Mouse (Mus musculus) intestine, embryonic 16.5 days (tissue): ENCODE measurements around the gene Rtel1. TPM values are rescaled to one million over a fixed set of nuclear protein-coding genes. Genes with fewer than 3 reads are reported as not detected.

Experiments
- ATAC-seq: fragments of 200-750 bp; cut with Nextera tagmentation; 2 replicates; pipeline ENCODE4 v1.8.0; 2017; ENCODE audit warnings: moderate TSS enrichment, moderate library complexity
- H3K27ac ChIP-seq: fragments of 300-500 bp; sonication (generic); 2 replicates; pipeline ENCODE4 v1.5.1; 2014; ENCODE audit warnings: mild to moderate bottlenecking, low read length
- H3K27me3 ChIP-seq: fragments of 300-500 bp; sonication (generic); replicated peaks from 2 replicates; pipeline ENCODE4 v1.6.1; 2014; ENCODE audit warnings: low read length, control low read depth, mixed read lengths; ENCODE audit not compliant: control insufficient read depth, insufficient read depth
- H3K36me3 ChIP-seq: fragments of 300-500 bp; sonication (generic); 2 replicates; pipeline ENCODE4 v1.6.1; 2014; ENCODE audit warnings: low read length, control low read depth; ENCODE audit not compliant: control insufficient read depth, insufficient read depth
- H3K4me1 ChIP-seq: fragments of 300-500 bp; sonication (generic); 2 replicates; pipeline ENCODE4 v1.6.1; 2014; ENCODE audit warnings: low read length, control low read depth, mixed read lengths; ENCODE audit not compliant: control insufficient read depth, insufficient read depth
- H3K4me2 ChIP-seq: fragments of 300-500 bp; sonication (generic); 2 replicates; pipeline ENCODE4 v1.6.1; 2014; ENCODE audit warnings: low read depth, low read length, control low read depth
- H3K4me3 ChIP-seq: fragments of 300-500 bp; sonication (generic); 2 replicates; pipeline ENCODE4 v1.5.1; 2014; ENCODE audit warnings: mild to moderate bottlenecking, low read length
- H3K9ac ChIP-seq: fragments of 300-500 bp; sonication (generic); 2 replicates; pipeline ENCODE4 v1.6.1; 2014; ENCODE audit warnings: low read depth, low read length
- H3K9me3 ChIP-seq: fragments of 300-500 bp; sonication (generic); 2 replicates; pipeline ENCODE4 v1.6.1; 2016; ENCODE audit warnings: low read length, control low read depth; ENCODE audit not compliant: control insufficient read depth
- WGBS: fragments of 180-500 bp; shearing (Covaris S2); extraction: QIAGEN DNeasy Blood & Tissue Kit; methylation state at CpG from one replicate; pipeline ENCODE4 v1.1.7; 2014; 5-methylcytosine and 5-hydroxymethylcytosine counted together
- polyA plus RNA-seq: library from polyadenylated mRNA; unstranded; fragments of >200 nt; fragmentation: Nextera tagmentation; extraction: Ambion mirVana; gene quantifications from 2 replicates; pipeline ENCODE4 v1.2.1, GENCODE M21; 2015

The Rtel1 gene
- polyA plus RNA-seq, 1 experiment from 2014 or later = 31.0 TPM

DNA sequence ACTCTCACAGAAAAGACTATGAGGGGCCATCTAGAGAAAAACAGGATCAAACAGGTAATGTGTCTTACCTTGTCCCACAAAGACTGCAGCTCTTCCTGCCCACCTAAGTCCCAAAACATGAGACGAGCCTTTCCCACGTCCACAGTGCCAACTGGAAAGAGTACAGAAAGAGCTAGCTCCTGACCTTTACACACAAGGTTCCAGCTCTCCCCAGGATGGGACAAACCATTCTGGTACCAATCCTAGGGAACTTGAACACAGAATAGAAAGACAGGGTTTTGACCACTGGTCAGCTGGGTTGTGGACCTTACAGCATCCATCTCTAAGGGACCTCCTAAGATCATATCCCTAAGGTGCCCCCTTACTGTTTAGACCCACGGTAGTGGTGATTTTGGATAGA, 44.4 kb downstream of the Rtel1 start:
- Histone ChIP-seq H3K4me2 (peak overlapping the region; percentile 94), H3K9me3 (no peaks in the 10 kb centered on the region), H3K4me1 (peaks cover 22% of the 10 kb centered on the region), H3K36me3 (peaks cover 5% of the 10 kb centered on the region; the same call in 1 of the 2 replicates), H3K27me3 (no peaks in the 10 kb centered on the region), H3K9ac (peak overlapping the region; percentile 92; the same call in 1 of the 2 replicates), H3K27ac (no peak overlapping the region), H3K4me3 (peak overlapping the region; percentile 92)
- 79% methylated on average over 3 of the region's 3 CpGs for WGBS
- no peak for ATAC-seq

DNA sequence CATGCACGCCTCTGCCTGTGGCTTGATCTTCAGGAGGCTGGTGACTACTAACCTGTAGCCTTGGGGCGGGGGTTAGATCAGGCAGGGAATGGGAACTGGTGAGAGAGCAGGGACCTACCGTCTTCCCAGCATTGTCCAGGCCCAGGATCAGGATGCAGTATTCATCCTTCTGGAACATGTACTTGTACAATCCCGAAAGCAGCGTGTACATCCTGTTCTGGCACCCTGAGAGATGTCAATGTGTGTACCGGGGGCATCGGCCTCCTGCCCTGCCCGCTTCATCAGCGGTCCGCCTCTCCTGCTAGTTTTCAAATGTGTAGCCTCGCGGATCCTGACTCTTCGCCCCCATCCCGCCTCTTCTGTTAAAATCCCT, 44.9 kb downstream of the Rtel1 start:
- Histone ChIP-seq H3K27me3 (no peaks in the 10 kb centered on the region), H3K36me3 (peaks cover 5% of the 10 kb centered on the region; the same call in 1 of the 2 replicates), H3K4me2 (peak overlapping the region; percentile 94), H3K9ac (peak overlapping the region; percentile 92), H3K9me3 (no peaks in the 10 kb centered on the region), H3K4me3 (peak overlapping the region; percentile 92), H3K27ac (0 out of 2 replicates have a peak overlapping the region, but pooled peaks have one; percentile 91), H3K4me1 (peaks cover 22% of the 10 kb centered on the region)
- WGBS = 8% methylated on average over 14 of the region's 14 CpGs
- ATAC-seq = no peak

- Histone ChIP-seq H3K4me3 (peak within 1 kb of the TSS; percentile 92), H3K4me1 (peaks cover 22% of the 10 kb centered on the region), H3K27me3 (no peaks in the 10 kb centered on the region), H3K27ac (peak within 1 kb of the TSS; percentile 91), H3K36me3 (peaks cover 9% of the 10 kb centered on the region), H3K9me3 (no peaks in the 10 kb centered on the region), H3K4me2 (peak within 1 kb of the TSS; percentile 94), H3K9ac (peak within 1 kb of the TSS; percentile 92)
- WGBS = under 1% methylated on average over 71 of the region's 71 CpGs
- ATAC-seq = peak; percentile 93
Observed at GRCm38 (mm10) chr2:181364860-181365596, 45.5 kb downstream of the Rtel1 start, which contains the start of the genes Zgpat and Arfrp1. Gene Zgpat, plus strand, starts transcription at chr2:181364928. Gene Arfrp1, minus strand, starts transcription at chr2:181365404.

- peak overlapping the region; percentile 92 for H3K9ac ChIP-seq
- peak overlapping the region; percentile 91 for H3K27ac ChIP-seq
- peaks cover 22% of the 10 kb centered on the region for H3K4me1 ChIP-seq
- H3K9me3 ChIP-seq = no peaks in the 10 kb centered on the region
- peak overlapping the region; percentile 92 for H3K4me3 ChIP-seq
- H3K27me3 ChIP-seq = no peaks in the 10 kb centered on the region
- peak; percentile 80 for ATAC-seq
- WGBS = 1% methylated on average over 20 of the region's 20 CpGs
- H3K36me3 ChIP-seq = peaks cover 11% of the 10 kb centered on the region
- H3K4me2 ChIP-seq = peak overlapping the region; percentile 94
Observed at GRCm38 (mm10) chr2:181365655-181366075, 46.1 kb downstream of the Rtel1 start.

DNA sequence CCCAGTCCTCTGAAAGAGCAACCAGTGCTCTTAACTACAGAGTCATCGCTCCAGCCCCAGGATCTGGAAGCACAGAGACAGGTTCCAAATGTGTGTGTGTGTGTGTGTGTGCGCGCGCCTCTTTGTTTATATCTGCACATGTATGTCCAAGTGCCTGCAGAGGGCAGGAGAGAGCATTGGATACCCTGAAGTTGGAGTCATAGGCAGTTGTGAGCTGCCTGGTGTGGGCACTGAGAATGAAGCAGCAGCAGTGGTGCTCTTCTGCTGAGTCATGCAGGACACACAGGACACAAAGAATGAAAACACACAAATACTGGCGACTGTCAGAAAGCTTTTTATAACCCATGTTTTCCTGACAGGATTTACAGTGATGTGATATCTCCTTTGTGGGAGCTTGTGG, 50.5 kb downstream of the Rtel1 start:
- ATAC-seq = no peak
- H3K27me3 ChIP-seq = no peaks in the 10 kb centered on the region
- no peak overlapping the region for H3K9ac ChIP-seq
- no peak overlapping the region for H3K4me3 ChIP-seq
- no peak overlapping the region for H3K27ac ChIP-seq
- peaks cover 15% of the 10 kb centered on the region for H3K4me1 ChIP-seq
- 93% methylated on average over 5 of the region's 5 CpGs for WGBS
- H3K36me3 ChIP-seq = peaks cover 7% of the 10 kb centered on the region
- no peaks in the 10 kb centered on the region for H3K9me3 ChIP-seq
- H3K4me2 ChIP-seq = no peak overlapping the region

DNA sequence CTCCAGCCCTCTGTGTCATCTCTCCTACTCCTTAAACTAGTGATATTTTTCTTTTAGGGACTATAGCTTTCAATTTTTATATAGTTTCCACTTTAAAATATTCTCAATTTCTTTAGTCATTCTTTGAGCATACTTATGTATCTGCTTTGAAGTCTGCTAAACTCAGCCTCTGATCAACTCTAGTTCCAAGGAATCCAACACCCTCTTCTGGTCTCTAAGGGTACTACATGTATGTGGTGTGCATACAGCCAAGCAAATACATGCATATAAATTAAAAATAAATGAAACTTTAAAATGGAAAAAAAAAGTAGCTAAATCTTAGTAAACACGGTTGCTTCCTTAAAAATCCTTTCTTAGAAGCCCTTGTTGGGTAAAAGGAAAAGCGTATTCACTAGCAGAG, 56.2 kb downstream of the Rtel1 start:
- no peak for ATAC-seq
- Histone ChIP-seq H3K4me1 (no peaks in the 10 kb centered on the region), H3K4me3 (no peak overlapping the region), H3K9ac (no peak overlapping the region), H3K27me3 (no peaks in the 10 kb centered on the region), H3K36me3 (peaks cover 19% of the 10 kb centered on the region), H3K9me3 (no peaks in the 10 kb centered on the region), H3K27ac (no peak overlapping the region), H3K4me2 (no peak overlapping the region)
- WGBS = 96% methylated on average over 2 of the region's 2 CpGs

DNA sequence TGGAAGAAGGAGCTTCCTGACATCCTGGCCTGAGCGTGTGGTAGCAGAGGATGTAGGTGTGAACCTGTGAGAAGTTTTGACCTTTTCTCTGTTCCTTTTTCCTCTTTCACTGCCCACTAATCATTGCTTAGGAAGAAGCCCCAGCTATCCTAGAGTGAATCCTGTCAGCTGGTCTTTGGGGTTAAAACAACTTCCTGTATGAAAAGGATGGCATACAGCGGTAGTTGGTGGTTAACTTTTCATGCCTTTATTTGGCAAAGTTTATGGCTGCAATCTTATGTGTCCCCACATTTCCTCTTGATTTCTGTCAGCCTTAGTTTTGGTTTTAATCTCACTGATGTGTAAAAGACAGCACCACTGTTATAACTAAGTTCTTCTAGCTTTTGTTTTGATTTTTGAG, 57.7 kb downstream of the Rtel1 start:
- H3K9me3 ChIP-seq = no peaks in the 10 kb centered on the region
- no peak overlapping the region for H3K27ac ChIP-seq
- peaks cover 19% of the 10 kb centered on the region for H3K36me3 ChIP-seq
- WGBS = 82% methylated on average over 2 of the region's 2 CpGs
- H3K4me2 ChIP-seq = no peak overlapping the region
- ATAC-seq = no peak
- H3K4me1 ChIP-seq = no peaks in the 10 kb centered on the region
- H3K4me3 ChIP-seq = no peak overlapping the region
- no peaks in the 10 kb centered on the region for H3K27me3 ChIP-seq
- no peak overlapping the region for H3K9ac ChIP-seq

GRCm38 (mm10) chr2:181378701-181379100, 59.2 kb downstream of the Rtel1 start:
- no peak for ATAC-seq
- H3K4me2 ChIP-seq = no peak overlapping the region
- H3K9me3 ChIP-seq = no peaks in the 10 kb centered on the region
- H3K27me3 ChIP-seq = no peaks in the 10 kb centered on the region
- no peak overlapping the region for H3K4me3 ChIP-seq
- H3K9ac ChIP-seq = no peak overlapping the region
- no peaks in the 10 kb centered on the region for H3K4me1 ChIP-seq
- 92% methylated on average over 5 of the region's 5 CpGs for WGBS
- peaks cover 26% of the 10 kb centered on the region for H3K36me3 ChIP-seq
- no peak overlapping the region for H3K27ac ChIP-seq

GRCm38 (mm10) chr2:181379778-181380177, 60.2 kb downstream of the Rtel1 start, which contains the start of gene Lime1:
Gene Lime1, plus strand, starts transcription at chr2:181380078.
- H3K4me2 ChIP-seq = no peak within 1 kb of the TSS
- H3K36me3 ChIP-seq = peaks cover 26% of the 10 kb centered on the region
- H3K4me1 ChIP-seq = no peaks in the 10 kb centered on the region
- 94% methylated on average over 12 of the region's 12 CpGs for WGBS
- no peaks in the 10 kb centered on the region for H3K27me3 ChIP-seq
- H3K9ac ChIP-seq = no peak within 1 kb of the TSS
- H3K4me3 ChIP-seq = no peak within 1 kb of the TSS
- ATAC-seq = no peak
- no peak within 1 kb of the TSS for H3K27ac ChIP-seq
- H3K9me3 ChIP-seq = no peaks in the 10 kb centered on the region
